8 mouse cellular contexts compared by ENCODE assay signal in genomic region chr11:3536082-3536481, GRCm38 (mm10). TPM values are rescaled to one million over a fixed set of nuclear protein-coding genes. Genes with fewer than 3 reads are reported as not detected.
A peak's percentile ranks its signal among the peaks of the same experiment; 100 is the strongest.
DNase-seq lines count a peak whose midpoint lies in the region; ATAC-seq and TF ChIP-seq lines count a peak whose summit lies in the region.

No protein-coding gene starts in this region.

- no peaks in the 10 kb centered on the region for H3K9me3 ChIP-seq in lung, embryonic 16.5 days (ENCODE audit: control insufficient read depth, low read length)
- H3K9me3 ChIP-seq in kidney, postnatal 0 days (replicated peaks; ENCODE audit: low read length) = no peaks in the 10 kb centered on the region
- no peaks in the 10 kb centered on the region for H3K9me3 ChIP-seq in neural tube, embryonic 15.5 days (replicated peaks)

- no peak for TF ChIP-seq CTCF in kidney, postnatal 0 days (IDR thresholded peaks at IDR 0.05; ENCODE audit: low read depth)

- no peak for ATAC-seq in lung, embryonic 16.5 days (ENCODE audit: low read depth)
- ATAC-seq in kidney, postnatal 0 days (replicated peaks; ENCODE audit: low FRiP score, low read depth) = no peak
- ATAC-seq in neural tube, embryonic 15.5 days (ENCODE audit: low FRiP score) = no peak; the same call in 1 of the 2 replicates

- WGBS in lung, embryonic 16.5 days = 33% methylated on average over 5 of the region's 5 CpGs
- WGBS in kidney, postnatal 0 days = 31% methylated on average over 5 of the region's 5 CpGs
- WGBS in neural tube, embryonic 15.5 days = 45% methylated on average over 5 of the region's 5 CpGs

- peak overlapping the region; percentile 83 for H3K9ac ChIP-seq in lung, embryonic 16.5 days (ENCODE audit: low read length)
- peak overlapping the region; percentile 46 for H3K9ac ChIP-seq in kidney, postnatal 0 days (ENCODE audit: low read depth, low read length)
- H3K9ac ChIP-seq in neural tube, embryonic 15.5 days (replicated peaks) = peak overlapping the region; percentile 66

- H3K27me3 ChIP-seq in lung, embryonic 16.5 days (ENCODE audit: control insufficient read depth, insufficient read depth, low read depth, low read length) = no peaks in the 10 kb centered on the region
- H3K27me3 ChIP-seq in kidney, postnatal 0 days (ENCODE audit: insufficient read depth, low read length) = no peaks in the 10 kb centered on the region
- no peaks in the 10 kb centered on the region for H3K27me3 ChIP-seq in neural tube, embryonic 15.5 days (replicated peaks)

- H3K4me3 ChIP-seq in lung, embryonic 16.5 days (ENCODE audit: low read length) = peak overlapping the region; percentile 75
- H3K4me3 ChIP-seq in kidney, postnatal 0 days (replicated peaks; ENCODE audit: low read depth, low read length) = peak overlapping the region; percentile 31
- H3K4me3 ChIP-seq in neural tube, embryonic 15.5 days (replicated peaks) = peak overlapping the region; percentile 57

- peaks cover 33% of the 10 kb centered on the region for H3K4me1 ChIP-seq in lung, embryonic 16.5 days (replicated peaks; ENCODE audit: control insufficient read depth, insufficient read depth, low read length)
- H3K4me1 ChIP-seq in kidney, postnatal 0 days (replicated peaks; ENCODE audit: insufficient read depth, low read length) = peaks cover 31% of the 10 kb centered on the region
- peaks cover 22% of the 10 kb centered on the region for H3K4me1 ChIP-seq in neural tube, embryonic 15.5 days

- H3K27ac ChIP-seq in lung, embryonic 16.5 days (ENCODE audit: low read length) = peak overlapping the region; percentile 99
- peak overlapping the region; percentile 93 for H3K27ac ChIP-seq in kidney, postnatal 0 days
- peak overlapping the region; percentile 86 for H3K27ac ChIP-seq in neural tube, embryonic 15.5 days (replicated peaks)

- H3K36me3 ChIP-seq in lung, embryonic 16.5 days (ENCODE audit: control insufficient read depth, insufficient read depth, low read length) = peaks cover 25% of the 10 kb centered on the region
- H3K36me3 ChIP-seq in kidney, postnatal 0 days (ENCODE audit: insufficient read depth, low read length) = peaks cover 27% of the 10 kb centered on the region
- H3K36me3 ChIP-seq in neural tube, embryonic 15.5 days = no peaks in the 10 kb centered on the region

- H3K4me2 ChIP-seq in lung, embryonic 16.5 days (ENCODE audit: low read depth, low read length) = peak overlapping the region; percentile 87
- H3K4me2 ChIP-seq in kidney, postnatal 0 days (ENCODE audit: low read length) = peak overlapping the region; percentile 62
- peak overlapping the region; percentile 98 for H3K4me2 ChIP-seq in neural tube, embryonic 15.5 days

- DNase-seq in adrenal gland, postnatal 10 days = peak; percentile 32
- DNase-seq in adrenal gland, postnatal 25 days = no peak
- no peak for DNase-seq in lung, postnatal 10 days
- no peak for DNase-seq in kidney, postnatal 0 days (ENCODE audit: low spot score)
- no peak for DNase-seq in T-cell, adult 2 months (ENCODE audit: low spot score)
- DNase-seq in cerebellum, postnatal 4 days (ENCODE audit: low spot score in 2 of 2) = no peak

RNA-seq across cellular contexts. Expression of gene Smtn, which starts 4.3 kb away (rescaled TPM):
- 10 to 100 TPM; 63.4 to 81.0 TPM for total RNA-seq in adrenal gland, postnatal 10 days (2021)
- 59.6 and 67.6 TPM in 2 replicates for total RNA-seq in adrenal gland, postnatal 25 days (2021)
- polyA plus RNA-seq in lung, embryonic 16.5 days (2015; fragmentation: Nextera tagmentation; extraction: Ambion mirVana) = 110 and 121 TPM in 2 replicates
- 86.4 and 94.3 TPM in 2 replicates for polyA plus RNA-seq in kidney, postnatal 0 days (2015; fragmentation: Nextera tagmentation; extraction: Ambion mirVana)
- polyA plus RNA-seq in neural tube, embryonic 15.5 days (2015; fragmentation: Nextera tagmentation; extraction: Ambion mirVana) = 18.5 and 28.1 TPM in 2 replicates

RNA-seq across cellular contexts. Expression of gene Selenom, which starts 21.6 kb away (rescaled TPM):
- 10 to 100 TPM; 42.7 to 43.6 TPM for total RNA-seq in adrenal gland, postnatal 10 days (2021)
- total RNA-seq in adrenal gland, postnatal 25 days (2021) = 16.5 and 32.2 TPM in 2 replicates
- 110 and 116 TPM in 2 replicates for polyA plus RNA-seq in lung, embryonic 16.5 days (2015; fragmentation: Nextera tagmentation; extraction: Ambion mirVana)
- polyA plus RNA-seq in kidney, postnatal 0 days (2015; fragmentation: Nextera tagmentation; extraction: Ambion mirVana) = 124 and 125 TPM in 2 replicates
- 174 and 188 TPM in 2 replicates for polyA plus RNA-seq in neural tube, embryonic 15.5 days (2015; fragmentation: Nextera tagmentation; extraction: Ambion mirVana)

RNA-seq across cellular contexts. Expression of gene Inpp5j, which starts 31.5 kb away (rescaled TPM):
- total RNA-seq in adrenal gland, postnatal 10 days (2021) = 1 to 10 TPM in 1 of 2 experiments, under 1 TPM in 1; 0.66 to 1.5 TPM
- 0.90 and 1.3 TPM in 2 replicates for total RNA-seq in adrenal gland, postnatal 25 days (2021)
- 1.6 and 1.7 TPM in 2 replicates for polyA plus RNA-seq in lung, embryonic 16.5 days (2015; fragmentation: Nextera tagmentation; extraction: Ambion mirVana)
- 4.5 and 4.7 TPM in 2 replicates for polyA plus RNA-seq in kidney, postnatal 0 days (2015; fragmentation: Nextera tagmentation; extraction: Ambion mirVana)
- polyA plus RNA-seq in neural tube, embryonic 15.5 days (2015; fragmentation: Nextera tagmentation; extraction: Ambion mirVana) = 11.6 TPM in 2 replicates

RNA-seq across cellular contexts. Expression of gene Pla2g3, which starts 48.0 kb away (rescaled TPM):
- under 1 TPM in 1 of 2 experiments, not detected in 1; 0.21 TPM for total RNA-seq in adrenal gland, postnatal 10 days (2021)
- total RNA-seq in adrenal gland, postnatal 25 days (2021) = 0.18 and 0.33 TPM in 2 replicates
- 0.38 and 0.52 TPM in 2 replicates for polyA plus RNA-seq in lung, embryonic 16.5 days (2015; fragmentation: Nextera tagmentation; extraction: Ambion mirVana)
- 0.25 and 0.32 TPM in 2 replicates for polyA plus RNA-seq in kidney, postnatal 0 days (2015; fragmentation: Nextera tagmentation; extraction: Ambion mirVana)
- polyA plus RNA-seq in neural tube, embryonic 15.5 days (2015; fragmentation: Nextera tagmentation; extraction: Ambion mirVana) = 2.4 and 3.7 TPM in 2 replicates
